ENCODE assay signal across 13 mouse cellular contexts in the genomic region with DNA sequence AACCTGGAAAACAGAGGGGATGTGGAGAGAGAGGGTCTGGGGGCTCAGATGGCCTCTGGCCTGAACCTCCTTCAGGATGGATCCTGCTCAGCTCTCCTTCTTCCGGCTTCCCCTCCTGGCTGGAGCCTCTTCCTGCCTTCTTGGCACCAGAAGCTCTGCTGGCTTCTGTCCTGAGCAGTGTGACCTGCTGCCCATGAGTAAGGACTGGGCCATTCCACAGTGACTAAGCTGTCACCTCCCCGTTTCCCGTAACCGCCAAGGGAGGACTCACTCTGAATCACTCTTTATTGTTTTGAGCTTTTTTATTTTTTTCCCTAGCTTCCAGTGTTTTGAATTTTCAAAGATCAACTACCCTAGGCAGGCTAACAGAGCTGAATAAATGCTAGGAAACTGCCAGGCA.
DNase-seq lines count a peak whose midpoint lies in the region; ATAC-seq and TF ChIP-seq lines count a peak whose summit lies in the region.
"Had no signal": no experiment of that assay in that cellular context is flagged by ENCODE, and none has a peak within 500 bp of the region (broad histone marks: within the 10 kb centered on the region; RNA-seq: fewer than 3 reads in every experiment).

No protein-coding gene starts in this region.

- no peaks in the 10 kb centered on the region for H3K9me3 ChIP-seq in liver, postnatal 0 days (ENCODE audit: low read length)
- H3K9me3 ChIP-seq in liver, embryonic 12.5 days (replicated peaks): no peaks in the 10 kb centered on the region
- H3K9me3 ChIP-seq: forebrain, embryonic 15.5 days had no signal

- WGBS in liver, postnatal 0 days (ENCODE audit: insufficient replicate concordance): 61% methylated on average over 4 of the region's 4 CpGs
- 58% methylated on average over 4 of the region's 4 CpGs for WGBS in liver, embryonic 12.5 days (ENCODE audit: insufficient replicate concordance)

- intact Hi-C loops in left cerebral cortex, postnatal 14 days (cut with DNase I): no loop called here

- H3K36me3 ChIP-seq in liver, postnatal 0 days (replicated peaks; ENCODE audit: insufficient read depth, low read length): no peaks in the 10 kb centered on the region
- H3K36me3 ChIP-seq in liver, embryonic 12.5 days: no peaks in the 10 kb centered on the region
- H3K36me3 ChIP-seq: forebrain, embryonic 15.5 days had no signal

- no peak overlapping the region for H3K4me3 ChIP-seq in liver, postnatal 0 days (ENCODE audit: low read depth, low read length)
- H3K4me3 ChIP-seq in liver, embryonic 12.5 days: no peak overlapping the region
- H3K4me3 ChIP-seq: forebrain, embryonic 15.5 days had no signal

- no peak overlapping the region for H3K4me2 ChIP-seq in liver, postnatal 0 days (ENCODE audit: low read depth, low read length)
- no peak overlapping the region for H3K4me2 ChIP-seq in liver, embryonic 12.5 days
- H3K4me2 ChIP-seq: forebrain, embryonic 15.5 days; liver, embryonic 11.5 days had no signal

- no peak overlapping the region for H3K9ac ChIP-seq in liver, postnatal 0 days (replicated peaks)
- H3K9ac ChIP-seq in liver, embryonic 12.5 days: no peak overlapping the region
- H3K9ac ChIP-seq: forebrain, embryonic 15.5 days had no signal

- TF ChIP-seq CTCF in liver, postnatal 0 days (IDR thresholded peaks at IDR 0.05; ENCODE audit: low read depth): no peak

- H3K4me1 ChIP-seq in liver, postnatal 0 days (ENCODE audit: insufficient read depth): no peaks in the 10 kb centered on the region
- no peaks in the 10 kb centered on the region for H3K4me1 ChIP-seq in liver, embryonic 12.5 days
- H3K4me1 ChIP-seq: forebrain, embryonic 15.5 days had no signal

- H3K27ac ChIP-seq in liver, postnatal 0 days (ENCODE audit: low read depth): no peak overlapping the region
- no peak overlapping the region for H3K27ac ChIP-seq in liver, embryonic 12.5 days
- H3K27ac ChIP-seq: forebrain, embryonic 15.5 days had no signal

- peak; percentile 25 for DNase-seq in liver, postnatal 0 days
- DNase-seq in adrenal gland, postnatal 25 days: peak; percentile 68
- peak; percentile 72 for DNase-seq in heart, adult 8-10 months (ENCODE audit: low spot score)
- DNase-seq in kidney, postnatal 25 days: peak; percentile 66 to 83
- DNase-seq in layer of hippocampus, adult 8-10 months (ENCODE audit: low spot score in 2 of 2): no peak
- DNase-seq in left cerebral cortex, postnatal 14 days (ENCODE audit: low spot score in 2 of 2): no peak
- DNase-seq in right cerebral cortex, postnatal 25 days: no peak
- DNase-seq: right cerebral cortex, adult 18-20 months; thymus, postnatal 36 days had no signal

- no peak for TF ChIP-seq EP300 in liver, postnatal 0 days (IDR thresholded peaks at IDR 0.05; ENCODE audit: low read depth)

- no peaks in the 10 kb centered on the region for H3K27me3 ChIP-seq in liver, postnatal 0 days (ENCODE audit: insufficient read depth, low read length)
- H3K27me3 ChIP-seq in liver, embryonic 12.5 days (replicated peaks): no peaks in the 10 kb centered on the region; the same call in 1 of the 2 replicates
- H3K27me3 ChIP-seq: forebrain, embryonic 15.5 days had no signal

- ATAC-seq in liver, postnatal 0 days: peak; percentile 36; the same call in 1 of the 2 replicates
- no peak for ATAC-seq in liver, embryonic 12.5 days
- ATAC-seq: forebrain, embryonic 15.5 days; intestine, postnatal 0 days had no signal

Comparison
In these comparisons a context has a peak if more than half of its experiments do, and no peak if none do; other contexts are left out.
1. DNase-seq: peak in liver, postnatal 0 days (single experiment), adrenal gland, postnatal 25 days (single experiment), heart, adult 8-10 months (single experiment) and kidney, postnatal 25 days (2 of 2); none in layer of hippocampus, adult 8-10 months (0 of 2), left cerebral cortex, postnatal 14 days (0 of 2) and right cerebral cortex, postnatal 25 days (single experiment).